ENCODE assay signal across 8 mouse cellular contexts in genomic region chr1:105988903-105989639, GRCm38 (mm10). TPM values are rescaled to one million over a fixed set of nuclear protein-coding genes. Genes with fewer than 3 reads are reported as not detected.
DNase-seq lines count a peak whose midpoint lies in the region; ATAC-seq and TF ChIP-seq lines count a peak whose summit lies in the region.

No protein-coding gene starts in this region.

- TF ChIP-seq POLR2A in myocyte (IDR thresholded peaks at IDR 0.05; ENCODE audit: insufficient read length, low read depth) = no peak

- H3K36me3 ChIP-seq in kidney, postnatal 0 days (ENCODE audit: insufficient read depth, low read length) = no peaks in the 10 kb centered on the region
- H3K36me3 ChIP-seq in hindbrain, embryonic 16.5 days (ENCODE audit: control insufficient read depth, insufficient read depth, low read length) = no peaks in the 10 kb centered on the region
- H3K36me3 ChIP-seq in myocyte (ENCODE audit: control insufficient read depth, insufficient read depth) = no peaks in the 10 kb centered on the region

- H3K27me3 ChIP-seq in kidney, postnatal 0 days (ENCODE audit: insufficient read depth, low read length) = no peaks in the 10 kb centered on the region
- no peaks in the 10 kb centered on the region for H3K27me3 ChIP-seq in hindbrain, embryonic 16.5 days (replicated peaks; ENCODE audit: control insufficient read depth, insufficient read depth, low read length)
- H3K27me3 ChIP-seq in myocyte (ENCODE audit: control insufficient read depth, insufficient read depth, insufficient read length) = no peaks in the 10 kb centered on the region

- H3K4me2 ChIP-seq in kidney, postnatal 0 days (ENCODE audit: low read length) = peak overlapping the region; percentile 78
- peak overlapping the region; percentile 89 for H3K4me2 ChIP-seq in hindbrain, embryonic 16.5 days (ENCODE audit: low read length)
- peak overlapping the region; percentile 82 for H3K4me2 ChIP-seq in myocyte (ENCODE audit: low read depth)

- WGBS in kidney, postnatal 0 days = 67% methylated on average over 14 of the region's 14 CpGs
- 76% methylated on average over 14 of the region's 14 CpGs for WGBS in hindbrain, embryonic 16.5 days

- peak overlapping the region; percentile 56; the same call in 1 of the 2 replicates for H3K9ac ChIP-seq in kidney, postnatal 0 days (ENCODE audit: low read depth, low read length)
- no peak overlapping the region for H3K9ac ChIP-seq in hindbrain, embryonic 16.5 days (ENCODE audit: low read depth, low read length)

- TF ChIP-seq CTCF in kidney, postnatal 0 days (IDR thresholded peaks at IDR 0.05; ENCODE audit: low read depth) = no peak

- H3ac ChIP-seq in myocyte (ENCODE audit: control insufficient read depth, insufficient read length) = peak overlapping the region; percentile 78

- H3K4me1 ChIP-seq in kidney, postnatal 0 days (replicated peaks; ENCODE audit: insufficient read depth, low read length) = peaks cover 3% of the 10 kb centered on the region
- H3K4me1 ChIP-seq in hindbrain, embryonic 16.5 days (ENCODE audit: control insufficient read depth, insufficient read depth, low read depth, low read length) = peaks cover 19% of the 10 kb centered on the region

- DNase-seq in kidney, postnatal 0 days (ENCODE audit: low spot score) = no peak
- no peak for DNase-seq in kidney, adult 11 months
- DNase-seq in c-Kit-positive CD71-positive TER-119-negative erythroid progenitor cells, embryonic 14.5 days (ENCODE audit: low read depth) = peak; percentile 16
- DNase-seq in frontal cortex, adult 2 months (ENCODE audit: extremely low spot score in 1 of 2, low spot score in 1 of 2) = no peak
- no peak for DNase-seq in adipocyte (ENCODE audit: low spot score)

- ATAC-seq in kidney, postnatal 0 days (replicated peaks; ENCODE audit: low FRiP score, low read depth) = no peak
- ATAC-seq in hindbrain, embryonic 16.5 days = no peak
- no peak for ATAC-seq in erythroid progenitor cell, adult 5-6 weeks (replicated peaks; ENCODE audit: low FRiP score, poor library complexity, severe bottlenecking)

- H3K79me2 ChIP-seq in myocyte (ENCODE audit: control insufficient read depth, insufficient read depth) = peaks cover 44% of the 10 kb centered on the region

- no peaks in the 10 kb centered on the region for H3K9me3 ChIP-seq in kidney, postnatal 0 days (replicated peaks; ENCODE audit: low read length)
- H3K9me3 ChIP-seq in hindbrain, embryonic 16.5 days (ENCODE audit: control insufficient read depth, low read length) = no peaks in the 10 kb centered on the region

- H3K4me3 ChIP-seq in kidney, postnatal 0 days (replicated peaks; ENCODE audit: low read depth, low read length) = peak overlapping the region; percentile 89
- peak overlapping the region; percentile 70 for H3K4me3 ChIP-seq in hindbrain, embryonic 16.5 days (ENCODE audit: low read length)
- H3K4me3 ChIP-seq in myocyte = peak overlapping the region; percentile 86

- H3K27ac ChIP-seq in kidney, postnatal 0 days = no peak overlapping the region
- no peak overlapping the region for H3K27ac ChIP-seq in hindbrain, embryonic 16.5 days (ENCODE audit: low read depth, low read length)

TF ChIP-seq in myocyte, 11 proteins besides CTCF, POLR2A, EP300 and RAD21:
- TF ChIP-seq TCF12 (IDR thresholded peaks at IDR 0.05; ENCODE audit: insufficient read depth, poor library complexity, severe bottlenecking) = no peak
- TF ChIP-seq TCF3 (IDR thresholded peaks at IDR 0.05; ENCODE audit: insufficient read length, low read depth) = no peak
- no peak for TF ChIP-seq MYOD1 (IDR thresholded peaks at IDR 0.05; ENCODE audit: control insufficient read depth in 1 of 3, insufficient read length in 2 of 3, low read depth in 2 of 3)
- no peak for TF ChIP-seq USF1 (IDR thresholded peaks at IDR 0.05; ENCODE audit: low read depth)
- no peak for TF ChIP-seq REST (IDR thresholded peaks at IDR 0.05; ENCODE audit: insufficient read depth, insufficient read length)
- TF ChIP-seq CEBPB (IDR thresholded peaks at IDR 0.05; ENCODE audit: insufficient read depth, poor library complexity, severe bottlenecking) = no peak
- no peak for TF ChIP-seq SRF (IDR thresholded peaks at IDR 0.05; ENCODE audit: control insufficient read depth, insufficient read length, low read depth)
- no peak for TF ChIP-seq MYOG (IDR thresholded peaks at IDR 0.05; ENCODE audit: control insufficient read depth in 1 of 3, insufficient read depth in 1 of 3, insufficient read length in 2 of 3, low read depth in 2 of 3)
- TF ChIP-seq POLR2AphosphoS2 (IDR thresholded peaks at IDR 0.05; ENCODE audit: insufficient read length, low read depth) = no peak
- no peak for TF ChIP-seq E2F4 (IDR thresholded peaks at IDR 0.05; ENCODE audit: insufficient read depth)
- no peak for TF ChIP-seq MAX (IDR thresholded peaks at IDR 0.05; ENCODE audit: low read depth)
TF ChIP-seq in myocyte: peak in this region for 0.

RNA-seq across cellular contexts. Expression of gene Zcchc2, which starts 1.1 kb away (rescaled TPM):
- 2.5 and 2.6 TPM in 2 replicates for polyA plus RNA-seq in kidney, postnatal 0 days (2015; fragmentation: Nextera tagmentation; extraction: Ambion mirVana)
- polyA plus RNA-seq in hindbrain, embryonic 16.5 days (2015; fragmentation: Nextera tagmentation; extraction: Ambion mirVana) = 2.8 and 2.9 TPM in 2 replicates
- 4.7 TPM for polyA plus RNA-seq in myocyte (2012; fragmentation: generic; extraction: Trizol)
- polyA plus RNA-seq in frontal cortex, adult 2 months (2012; rRNA removed) = 16.7 TPM in 2 replicates
- total RNA-seq in erythroid progenitor cell, adult 5-6 weeks (2015; ENCODE audit: low replicate concordance) = 6.1 and 8.4 TPM in 2 replicates
- total RNA-seq in erythroid progenitor cell, adult 5-6 weeks (2017; ENCODE audit: low replicate concordance) = 4.7 and 5.1 TPM in 2 replicates
